Mouse (Mus musculus) erythroblast, adult 5-6 weeks (primary cell): ENCODE results near the gene Fam71e1. TPM values are rescaled to one million over a fixed set of nuclear protein-coding genes. Genes with fewer than 3 reads are reported as not detected.

Experiments
- ATAC-seq: replicated peaks from 2 replicates; pipeline ENCODE4 v1.8.0; 2016; ENCODE audit warnings: moderate number of reproducible peaks, mild to moderate bottlenecking, moderate TSS enrichment, inconsistent platforms; ENCODE audit not compliant: poor library complexity, low FRiP score, severe bottlenecking
- total RNA-seq, 2 experiments: library from RNA; stranded (forward) in 1 of 2; stranded (reverse) in 1 of 2; fragments of 150-400 nt in 1 of 2; fragments of 200-764, 138-1000 nt in 1 of 2; gene quantifications; 2 replicates each; pipeline versions ENCODE4 v1.2.3 to v1.2.4; 2015 to 2017; ENCODE audit warnings: low replicate concordance in 2 of 2

Gene Fam71e1
- total RNA-seq, 2 experiments from 2014 or later = not detected

DNA sequence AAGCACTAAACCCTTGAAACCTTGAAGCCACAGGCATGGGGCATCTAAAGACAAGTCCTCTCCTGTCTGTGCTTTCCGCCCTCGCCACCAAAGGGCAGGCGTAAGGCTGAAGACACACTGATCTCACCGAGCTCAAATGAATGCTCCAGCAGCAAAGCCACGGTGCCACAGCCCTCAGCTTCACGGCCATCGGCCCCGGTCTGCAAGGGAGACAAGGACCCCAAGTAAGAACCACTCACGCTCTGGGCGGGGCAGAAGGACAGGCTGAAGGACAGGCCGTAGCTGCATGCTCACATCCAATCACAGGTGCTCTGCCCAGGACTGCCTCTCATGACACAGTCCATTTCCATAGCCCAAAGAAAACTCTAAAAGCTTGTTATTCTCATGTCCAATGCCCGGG lies 1.7 kb upstream of the Fam71e1 start:
- ATAC-seq = no peak

- ATAC-seq = no peak
Observed at GRCm38 (mm10) chr7:44495086-44495485, 1.3 kb upstream of the Fam71e1 start.

DNA sequence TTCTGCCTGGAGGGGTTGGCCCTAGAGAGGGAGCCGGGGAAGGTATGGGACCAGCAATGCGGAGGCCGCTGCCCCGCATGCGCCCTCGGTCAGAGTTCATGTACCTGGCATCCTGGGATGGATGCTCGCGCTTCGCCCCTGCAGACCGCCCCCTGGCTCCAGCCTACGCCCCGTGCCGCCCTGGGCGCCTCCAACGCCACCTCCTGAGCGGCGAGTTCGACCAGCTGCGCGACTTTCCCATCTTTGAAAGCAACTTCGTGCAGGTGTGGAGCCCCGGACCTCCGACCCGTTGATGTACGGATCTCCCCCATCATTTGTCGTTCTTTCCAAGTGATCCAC lies 359 bp downstream of the Fam71e1 start:
- peak; percentile 65 for ATAC-seq

- ATAC-seq = no peak
Observed at GRCm38 (mm10) chr7:44497361-44498055, 1.1 kb downstream of the Fam71e1 start.

- no peak for ATAC-seq
Observed at GRCm38 (mm10) chr7:44498922-44499321, 2.5 kb downstream of the Fam71e1 start.

GRCm38 (mm10) chr7:44500046-44500445 lies 3.7 kb downstream of the Fam71e1 start:
- no peak for ATAC-seq

DNA sequence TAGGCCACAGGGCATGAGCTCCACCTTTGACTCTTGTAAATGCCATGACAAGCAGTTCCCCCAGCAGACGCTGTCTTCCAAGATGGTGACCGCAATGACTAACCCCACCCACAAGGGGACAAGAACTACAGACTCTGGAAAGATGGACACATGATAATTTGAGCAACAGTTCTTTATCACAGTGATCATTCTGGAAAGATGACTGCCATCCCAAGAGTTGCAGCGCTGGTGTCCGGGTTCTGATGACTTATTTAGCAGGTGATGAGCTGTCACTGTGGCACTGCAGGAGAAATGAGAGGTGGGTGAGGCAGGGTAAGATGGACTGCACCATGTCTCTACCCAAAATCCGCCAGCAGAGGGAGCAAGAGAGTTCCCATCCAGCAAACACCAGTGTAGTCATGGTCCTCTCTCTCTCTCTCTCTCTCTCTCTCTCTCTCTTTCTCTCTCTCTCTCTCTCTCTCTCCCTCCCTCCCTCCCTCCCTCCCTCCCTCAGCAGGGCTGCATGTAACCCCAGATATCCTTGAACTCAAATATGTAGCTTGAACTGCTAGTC lies 5.3 kb downstream of the Fam71e1 start:
- peak; percentile 66 for ATAC-seq

DNA sequence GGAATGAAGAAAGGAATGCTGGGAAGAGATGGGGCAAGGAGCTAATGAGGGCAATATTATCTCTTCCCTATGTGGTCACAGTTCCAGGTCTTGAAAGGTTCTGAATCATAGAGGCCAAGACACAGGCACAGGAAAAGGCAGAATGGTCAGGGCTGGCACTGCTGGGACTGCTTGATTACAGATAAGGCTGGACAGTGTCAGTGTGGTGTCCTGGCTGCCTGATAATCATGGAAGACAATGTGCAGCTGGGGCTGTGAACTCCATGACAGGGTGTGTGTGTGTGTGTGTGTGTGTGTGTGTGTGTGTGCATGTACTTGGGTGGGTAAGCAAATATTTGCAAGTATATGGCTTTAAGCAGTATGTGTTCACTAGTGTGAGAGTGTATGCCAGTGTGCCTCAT lies 11.1 kb downstream of the Fam71e1 start:
- ATAC-seq = no peak

- peak; percentile 52 for ATAC-seq
Observed at GRCm38 (mm10) chr7:44519240-44519913, 23.0 kb downstream of the Fam71e1 start.

- no peak for ATAC-seq
Observed at GRCm38 (mm10) chr7:44520990-44521389, 24.6 kb downstream of the Fam71e1 start.

- ATAC-seq = peak; percentile 22; the same call in 1 of the 2 replicates
Observed at GRCm38 (mm10) chr7:44521710-44522109, 25.3 kb downstream of the Fam71e1 start.

- ATAC-seq = no peak
Observed at GRCm38 (mm10) chr7:44523056-44523455, 26.7 kb downstream of the Fam71e1 start.

DNA sequence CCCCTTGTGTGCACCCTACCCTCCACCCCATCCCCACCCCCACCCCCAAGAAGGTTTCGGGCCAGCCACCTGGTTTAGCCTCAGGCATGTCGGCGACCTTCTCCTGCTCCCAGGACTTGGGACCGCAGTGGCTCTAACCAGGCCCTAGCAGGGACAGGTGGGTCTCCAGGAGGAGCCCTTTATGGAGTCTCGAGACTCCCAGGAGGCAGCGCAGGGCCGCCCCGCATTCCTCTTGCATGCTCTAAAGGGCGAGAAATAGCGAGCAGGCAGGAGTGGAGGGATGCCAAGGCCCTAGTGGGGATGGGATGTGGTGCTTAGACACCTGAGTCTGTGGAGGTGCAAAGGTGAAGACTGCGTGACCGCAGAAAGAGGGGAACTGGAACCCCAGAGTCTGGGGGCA lies 28.1 kb downstream of the Fam71e1 start, which contains the start of gene Mybpc2:
Mybpc2 (minus strand) TSS at position 155 of the 400 bp plus-strand sequence.
- no peak for ATAC-seq

- ATAC-seq = no peak
Observed at GRCm38 (mm10) chr7:44525126-44525832, 28.9 kb downstream of the Fam71e1 start.

GRCm38 (mm10) chr7:44526414-44527154 lies 30.2 kb downstream of the Fam71e1 start:
- no peak for ATAC-seq

- ATAC-seq = no peak
Observed at GRCm38 (mm10) chr7:44527483-44528398, 31.4 kb downstream of the Fam71e1 start.

GRCm38 (mm10) chr7:44529518-44529917 lies 33.1 kb downstream of the Fam71e1 start:
- ATAC-seq = no peak

GRCm38 (mm10) chr7:44530507-44530906 lies 34.1 kb downstream of the Fam71e1 start:
- ATAC-seq = no peak

- ATAC-seq = no peak
Observed at GRCm38 (mm10) chr7:44531207-44531606, 34.8 kb downstream of the Fam71e1 start.
